Mouse (Mus musculus): Measurements from ENCODE around the gene Slc17a8.
"Not testable (repeated sequence)": the region's sequence is repeated elsewhere in the genome, so short reads cannot be mapped to it uniquely, and the experiment has no call there.

Gene Slc17a8

DNA sequence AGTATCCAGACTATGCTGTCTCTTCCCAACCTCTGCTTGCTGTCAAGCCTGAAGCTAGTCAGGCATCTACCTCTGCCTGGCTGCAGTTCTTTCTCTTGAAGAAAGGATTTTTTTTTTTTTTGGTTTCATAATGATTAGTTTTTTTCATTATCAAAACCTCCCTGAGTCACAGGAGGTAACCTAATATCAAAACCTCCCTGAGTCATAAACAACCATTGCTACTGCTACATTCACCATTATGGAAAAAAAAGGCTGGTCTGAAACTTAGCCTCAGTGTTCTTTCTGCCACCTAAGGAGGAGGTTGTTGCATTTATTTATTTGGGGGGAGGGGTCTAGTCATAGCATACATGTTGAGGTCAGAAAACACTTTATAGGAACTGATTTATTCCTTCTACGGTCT, 31.2 kb downstream of the Slc17a8 start:
- DNase-seq (ENCODE audit: low spot score): no peak

GRCm38 (mm10) chr10:89588708-89589107, 32.3 kb downstream of the Slc17a8 start:
- DNase-seq (ENCODE audit: low spot score): no peak

GRCm38 (mm10) chr10:89584709-89585108, 36.3 kb downstream of the Slc17a8 start:
- no peak for DNase-seq (ENCODE audit: low spot score)

DNA sequence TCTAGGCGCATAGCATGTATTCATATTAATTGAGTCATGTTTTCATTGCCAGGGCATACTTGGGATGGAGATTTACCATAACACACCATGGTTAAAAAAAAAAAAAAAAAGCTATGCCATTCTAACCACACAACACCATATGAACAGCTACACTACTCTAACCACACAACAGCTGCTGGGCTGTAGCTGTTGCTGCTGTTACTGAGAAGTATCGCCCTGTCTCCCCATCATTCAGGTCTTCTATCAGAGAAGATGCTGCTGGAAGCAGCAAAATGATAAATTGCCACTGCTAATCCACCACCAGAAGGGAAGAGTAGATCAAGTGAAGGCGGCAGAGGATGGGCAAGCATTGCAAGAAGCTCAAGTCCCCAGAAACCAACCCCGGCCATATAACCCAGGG, 42.3 kb downstream of the Slc17a8 start:
- DNase-seq (ENCODE audit: low spot score): no peak

DNA sequence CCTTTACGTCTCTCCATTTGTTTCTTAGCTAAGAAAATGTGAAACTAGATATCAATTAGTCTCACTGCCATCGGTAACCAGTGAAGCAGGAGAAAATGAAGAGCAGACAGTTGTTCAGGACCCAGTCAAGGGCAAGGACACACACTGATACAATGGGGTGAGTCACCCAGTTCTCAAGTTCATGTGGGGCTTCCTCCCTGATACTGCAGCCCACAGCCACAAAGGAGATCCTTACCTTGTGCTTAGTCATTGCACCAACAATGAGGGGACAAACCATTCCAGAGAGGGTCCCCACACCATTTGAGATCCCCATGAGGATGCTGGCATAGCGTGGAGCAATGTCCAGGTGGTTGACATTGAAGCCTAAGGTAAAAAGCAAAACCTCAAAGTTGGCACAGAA, 43.4 kb downstream of the Slc17a8 start:
- no peak for DNase-seq (ENCODE audit: low spot score)

GRCm38 (mm10) chr10:89573421-89573820, 47.6 kb downstream of the Slc17a8 start:
- DNase-seq (ENCODE audit: low spot score): no peak

DNA sequence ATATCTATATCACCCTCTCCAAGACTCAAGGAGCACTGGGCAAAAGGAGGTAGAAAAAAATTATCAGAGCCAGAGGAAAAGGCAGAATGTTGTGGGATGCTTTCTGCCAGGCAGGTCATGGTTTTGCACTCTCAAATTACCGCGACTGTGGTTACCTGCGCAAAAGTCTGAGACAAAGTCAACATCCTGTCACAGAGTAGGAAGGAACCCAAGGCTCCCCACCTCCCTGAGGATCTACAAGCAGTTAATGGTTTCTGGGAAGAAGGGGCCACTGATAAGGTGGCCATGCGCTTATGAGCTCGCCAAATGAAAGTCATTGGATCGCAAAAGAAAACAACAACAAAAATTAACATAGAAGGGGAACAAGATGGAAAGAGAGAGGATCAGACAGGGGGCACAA, 48.1 kb downstream of the Slc17a8 start:
- DNase-seq (ENCODE audit: low spot score): no peak

DNA sequence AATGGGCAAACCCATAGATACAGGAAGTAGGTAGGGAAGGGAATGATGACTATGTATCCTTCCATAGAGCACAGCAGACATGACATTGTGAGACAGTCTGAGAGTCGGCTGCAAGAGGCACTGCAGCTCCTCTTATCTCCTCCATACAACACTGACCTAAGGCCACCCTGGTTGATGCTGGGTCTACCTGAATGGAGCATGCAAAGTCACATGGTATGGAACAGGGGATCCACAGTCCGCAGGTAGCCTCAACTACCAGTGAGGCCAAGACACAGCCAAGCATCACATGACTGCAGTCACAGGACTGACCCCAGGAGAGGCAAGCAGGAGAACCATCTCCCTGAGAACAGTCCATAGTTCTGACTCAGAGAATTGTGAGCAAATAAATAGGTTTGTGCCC, 53.7 kb downstream of the Slc17a8 start:
- no peak for DNase-seq (ENCODE audit: low spot score)

DNA sequence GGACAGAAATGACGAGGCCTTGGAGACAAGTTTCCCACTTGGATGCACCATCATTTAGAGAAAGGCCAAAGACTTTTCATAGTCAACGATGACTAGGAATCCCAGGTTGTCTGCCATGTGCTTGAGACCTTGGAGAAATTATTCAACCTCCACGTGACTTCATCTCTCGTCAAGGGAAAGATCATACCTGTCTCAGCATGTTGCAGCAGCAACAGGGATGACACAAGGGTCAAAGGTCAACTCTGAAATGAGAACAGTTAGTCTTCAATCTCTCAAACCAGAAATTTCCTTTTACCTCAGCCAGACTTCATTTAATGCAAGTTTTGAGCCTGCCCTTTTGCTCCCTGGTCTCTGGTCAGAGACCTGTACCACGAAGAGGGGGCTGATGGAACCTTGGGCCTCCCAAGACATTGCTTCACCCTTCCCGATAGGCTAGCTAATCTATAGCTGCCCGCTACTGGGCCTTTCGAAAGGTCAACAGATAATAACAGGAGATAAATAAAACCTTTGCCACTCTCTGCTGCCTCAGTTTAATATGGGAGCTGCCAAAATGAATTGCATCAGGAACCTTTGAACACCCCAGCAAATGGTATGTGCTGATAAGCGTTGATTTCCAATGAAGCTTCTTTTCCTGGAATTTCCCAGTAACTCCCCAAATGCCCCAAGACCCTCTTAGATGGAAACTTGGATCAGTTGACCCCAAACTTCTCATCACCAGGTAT, 55.6 kb downstream of the Slc17a8 start:
- DNase-seq (ENCODE audit: low spot score): no peak

DNA sequence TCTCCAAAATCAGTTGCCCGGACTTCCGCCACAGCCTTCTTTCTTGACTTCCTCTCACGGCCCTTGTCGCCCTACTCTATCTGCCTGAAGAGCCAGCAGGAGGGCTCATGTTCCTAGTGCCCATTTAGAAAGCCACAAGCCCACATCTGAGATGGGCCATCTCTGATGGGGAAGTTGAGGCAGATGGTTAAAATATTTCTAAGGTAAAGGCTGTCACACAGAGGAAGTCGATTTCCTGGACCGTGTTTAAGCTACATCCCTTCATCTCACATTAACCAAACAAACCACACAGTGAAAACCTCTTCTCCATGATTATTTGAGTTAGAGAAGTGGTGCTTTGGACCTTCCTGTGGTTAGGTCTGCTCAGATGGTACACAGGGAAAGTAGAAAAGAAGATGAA, 58.9 kb downstream of the Slc17a8 start:
- DNase-seq (ENCODE audit: low spot score): no peak

DNA sequence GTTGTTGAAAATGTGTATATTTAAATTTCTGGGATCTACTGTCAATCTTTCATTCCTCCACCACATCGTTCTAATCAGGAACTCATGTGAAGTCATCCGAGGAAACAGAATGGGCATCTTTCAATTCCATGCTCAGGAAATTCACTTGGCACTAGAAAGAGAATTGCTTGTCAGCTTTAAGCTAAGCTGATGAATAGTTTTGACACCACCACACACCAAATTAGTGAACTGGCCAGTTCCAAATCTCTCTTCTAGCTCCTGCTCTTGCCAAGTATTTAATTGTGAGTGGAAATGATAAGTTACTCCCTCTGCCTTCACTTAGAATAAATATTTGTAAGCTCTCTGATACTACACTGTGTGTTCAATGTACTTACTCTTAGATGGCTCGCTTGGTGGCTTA, 61.7 kb downstream of the Slc17a8 start:
- no peak for DNase-seq (ENCODE audit: low spot score)

DNA sequence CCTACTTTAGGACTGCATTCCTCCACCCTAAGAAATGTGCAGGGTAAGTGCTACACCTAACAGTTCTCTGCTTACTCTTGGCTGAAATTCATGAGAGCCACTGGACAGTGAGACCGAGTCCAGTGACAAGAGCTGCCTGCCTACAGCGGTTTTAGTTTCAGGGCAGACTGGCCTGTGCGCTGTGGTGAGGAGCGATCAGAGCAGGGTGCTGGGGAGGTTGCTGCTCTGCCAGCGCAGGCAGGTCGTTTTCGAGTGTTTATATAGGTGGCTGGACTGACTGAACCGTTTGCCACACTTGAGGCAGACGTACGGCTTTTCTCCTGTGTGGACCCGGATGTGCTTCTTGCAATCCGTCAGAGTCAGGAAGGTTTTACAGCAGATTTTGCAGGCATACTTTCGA, 66.2 kb downstream of the Slc17a8 start:
- not testable (repeated sequence) for DNase-seq (ENCODE audit: low spot score)

GRCm38 (mm10) chr10:89553855-89554254, 67.2 kb downstream of the Slc17a8 start:
- DNase-seq (ENCODE audit: low spot score): not testable (repeated sequence)

- no peak for DNase-seq (ENCODE audit: low spot score)
These were observed 68.0 kb downstream of the Slc17a8 start for GRCm38 (mm10) chr10:89553015-89553414.

DNA sequence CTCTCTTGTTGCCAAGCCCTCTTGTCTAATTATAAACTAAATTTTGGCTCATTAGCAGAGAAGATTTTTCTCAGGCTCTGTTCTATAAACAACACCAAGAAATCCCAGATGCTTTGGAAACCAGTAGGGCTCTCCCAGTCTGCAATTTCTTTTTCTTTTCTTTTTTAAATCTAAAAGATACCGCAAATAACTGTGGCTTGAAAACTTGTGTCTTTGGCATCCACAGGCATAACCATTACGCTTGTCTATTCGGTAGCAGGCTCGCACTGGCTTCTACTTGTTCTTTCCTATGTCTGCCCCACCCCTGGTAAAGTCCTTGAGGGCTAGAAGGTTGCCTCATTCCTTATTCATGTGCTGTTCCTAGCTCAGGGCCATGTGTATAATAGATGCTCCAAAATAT, 69.4 kb downstream of the Slc17a8 start:
- no peak for DNase-seq (ENCODE audit: low spot score)

DNA sequence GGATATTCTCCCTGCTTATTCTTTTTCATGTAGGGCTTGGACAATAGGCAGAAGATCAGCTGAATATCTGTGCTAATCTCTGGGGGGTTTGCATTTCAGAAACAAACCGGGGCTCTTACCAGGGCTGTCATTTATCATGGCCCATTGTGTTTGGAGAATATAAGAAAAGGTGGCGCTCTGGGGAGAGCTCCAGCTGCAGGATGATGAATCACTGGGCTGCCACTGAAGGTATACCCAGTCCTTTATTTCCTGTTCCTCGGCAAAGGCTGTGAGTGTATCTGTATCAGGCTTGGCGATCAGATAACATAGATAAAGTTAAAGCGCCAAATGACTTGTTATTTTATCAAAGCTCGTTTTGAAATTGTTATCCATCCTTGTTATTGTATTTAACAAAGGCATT, 73.0 kb downstream of the Slc17a8 start:
- no peak for DNase-seq (ENCODE audit: low spot score)

GRCm38 (mm10) chr10:89546989-89547388, 74.1 kb downstream of the Slc17a8 start:
- DNase-seq (ENCODE audit: low spot score): no peak

DNA sequence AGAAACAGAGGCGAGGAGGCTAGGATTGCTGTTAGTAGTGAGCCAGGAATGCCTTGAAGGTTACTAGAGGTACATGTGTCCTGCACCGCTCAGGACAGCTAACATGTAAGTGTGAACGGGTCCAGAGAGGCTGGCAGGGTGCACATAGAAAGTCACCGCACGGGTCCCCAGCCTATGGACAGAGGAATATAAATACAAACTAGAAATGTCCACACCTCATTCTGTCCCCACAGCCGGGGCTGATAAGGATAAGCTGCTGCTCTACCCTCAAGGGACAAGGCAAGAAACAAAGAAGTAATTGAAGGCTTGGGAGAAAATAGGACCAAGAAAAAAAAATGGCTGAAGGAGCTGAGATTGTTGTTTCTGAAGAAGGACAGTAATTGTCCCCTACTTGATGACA, 77.2 kb downstream of the Slc17a8 start:
- no peak for DNase-seq (ENCODE audit: low spot score)

- DNase-seq (ENCODE audit: low spot score): no peak
These were observed 78.7 kb downstream of the Slc17a8 start for GRCm38 (mm10) chr10:89542321-89542720.

DNA sequence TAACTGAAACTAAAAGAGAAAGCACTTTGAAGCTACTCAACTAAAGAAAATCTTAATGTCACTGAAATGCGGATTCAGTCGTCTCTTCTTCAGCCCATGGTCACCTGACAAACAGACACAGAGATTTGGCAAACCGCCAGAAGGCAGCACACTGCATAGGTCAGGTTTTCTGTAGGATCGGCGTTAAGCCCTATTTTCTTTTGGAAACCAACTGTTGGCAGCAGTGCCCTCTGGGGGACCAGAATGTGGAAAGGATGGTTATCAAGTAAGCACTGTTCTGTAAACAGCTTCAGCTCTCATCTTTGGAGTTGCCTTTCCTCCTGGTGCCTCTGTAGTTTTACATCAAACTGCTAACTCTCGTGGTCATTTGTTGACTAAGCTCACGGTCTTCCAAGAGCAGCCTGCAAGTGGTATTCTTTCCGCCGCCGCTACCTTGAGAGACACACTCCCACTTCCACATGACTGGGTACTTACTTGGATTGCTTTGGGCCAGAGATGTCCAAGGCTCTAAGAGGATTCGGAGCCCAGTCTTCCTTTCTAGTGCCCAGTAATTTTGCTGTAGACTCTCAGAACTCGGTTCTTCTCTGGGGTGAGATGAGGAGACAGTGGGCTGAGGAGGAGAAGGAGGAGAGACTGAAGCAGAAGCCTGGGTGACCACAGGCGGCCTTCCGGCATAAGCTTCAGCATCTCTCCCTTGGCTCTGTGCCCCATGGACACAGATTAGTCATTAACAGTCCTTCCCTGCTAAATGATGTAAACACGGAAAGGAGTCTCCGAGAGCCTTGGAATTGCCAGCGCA, 87.9 kb downstream of the Slc17a8 start, which contains the start of gene Nr1h4:
Gene Nr1h4 (minus strand): TSS at position 657 of the 799 bp plus-strand sequence.
- no peak for DNase-seq (ENCODE audit: low spot score)

GRCm38 (mm10) chr10:89532451-89532850, 88.6 kb downstream of the Slc17a8 start:
- no peak for DNase-seq (ENCODE audit: low spot score)

- no peak for DNase-seq (ENCODE audit: low spot score)
These were observed 89.1 kb downstream of the Slc17a8 start for GRCm38 (mm10) chr10:89531976-89532375.

- DNase-seq (ENCODE audit: low spot score): peak; percentile 17
These were observed 89.8 kb downstream of the Slc17a8 start for GRCm38 (mm10) chr10:89531194-89531634.

All from adipocyte (in vitro differentiated cells).